Mouse (Mus musculus) heart, adult 2 months (tissue): Measurements from ENCODE around the gene Sorl1. TPM values are rescaled to one million over a fixed set of nuclear protein-coding genes. Genes with fewer than 3 reads are reported as not detected.

Source experiments
- DNase-seq, 2 experiments: peaks; one replicate each; pipeline ENCODE4 v3.0.0; 2021
- H3K27ac ChIP-seq: fragments of 200-600 bp; 2 replicates; pipeline ENCODE4 v1.8.1; 2022
- H3K27me3 ChIP-seq: fragments of 200-500 bp; 2 replicates; pipeline ENCODE4 v1.6.1; 2012; ENCODE audit warnings: mild to moderate bottlenecking, low read length, inconsistent platforms, mixed read lengths; ENCODE audit not compliant: control insufficient read depth, insufficient read depth
- H3K36me3 ChIP-seq: fragments of 200-500 bp; 2 replicates; pipeline ENCODE4 v1.6.1; 2012; ENCODE audit warnings: low read length, inconsistent platforms; ENCODE audit not compliant: control insufficient read depth, insufficient read depth
- H3K4me1 ChIP-seq: fragments of 200-500 bp; 2 replicates; pipeline ENCODE4 v1.6.1; 2011; ENCODE audit warnings: low read length; ENCODE audit not compliant: control insufficient read depth, insufficient read depth
- H3K4me3 ChIP-seq: fragments of 200-600 bp; 2 replicates; pipeline ENCODE4 v1.8.1; 2022
- H3K79me2 ChIP-seq: fragments of 200-500 bp; replicated peaks from 2 replicates; pipeline ENCODE4 v1.6.1; 2012; ENCODE audit warnings: mild to moderate bottlenecking, inconsistent platforms, low read length, moderate library complexity, mixed read lengths; ENCODE audit not compliant: control insufficient read depth, insufficient read depth
- H3K9ac ChIP-seq: fragments of 200-500 bp; 2 replicates; pipeline ENCODE4 v1.6.1; 2012; ENCODE audit warnings: low read depth, mild to moderate bottlenecking, control low read depth, inconsistent platforms, low read length, mixed read lengths
- CTCF ChIP-seq: fragments of 200-600 bp; IDR thresholded peaks from 2 replicates; pipeline ENCODE4 v1.8.1; 2022; ENCODE audit warnings: antibody characterized with exemption, mild to moderate bottlenecking, moderate library complexity
- EP300 ChIP-seq: fragments of 200-500 bp; IDR thresholded peaks from 2 replicates; pipeline ENCODE4 v1.6.1; 2011; ENCODE audit warnings: low read depth, low read length, control low read depth; ENCODE audit not compliant: insufficient read depth
- POLR2A ChIP-seq: fragments of 200-500 bp; IDR thresholded peaks from 2 replicates; pipeline ENCODE4 v1.6.1; 2011; ENCODE audit warnings: mild to moderate bottlenecking, low read depth, low read length, control low read depth; ENCODE audit not compliant: insufficient read depth
- WGBS: fragments of 180-500 bp; shearing (Covaris S2); methylation state at CpG from one replicate; pipeline ENCODE4 v1.1.7; 2018; 5-methylcytosine and 5-hydroxymethylcytosine counted together
- intact Hi-C: fragments of 180-260 bp; cut with DNase I; formaldehyde crosslinking; loops from one replicate; pipeline ENCODE4 v1.15.1; 2025
- polyA plus RNA-seq: library from polyadenylated mRNA; depleted of rRNA; stranded (reverse); fragments of >200 nt; gene quantifications from 2 replicates; pipeline ENCODE4 v1.2.3, GENCODE M21; 2012
- total RNA-seq, 2 experiments: library from RNA; stranded (reverse); gene quantifications; 2 replicates each; pipeline ENCODE4 v1.2.3; 2021

Gene Sorl1
- total and polyA plus RNA-seq, 3 experiments: 13.4 to 16.0 (median 14.1) TPM

DNA sequence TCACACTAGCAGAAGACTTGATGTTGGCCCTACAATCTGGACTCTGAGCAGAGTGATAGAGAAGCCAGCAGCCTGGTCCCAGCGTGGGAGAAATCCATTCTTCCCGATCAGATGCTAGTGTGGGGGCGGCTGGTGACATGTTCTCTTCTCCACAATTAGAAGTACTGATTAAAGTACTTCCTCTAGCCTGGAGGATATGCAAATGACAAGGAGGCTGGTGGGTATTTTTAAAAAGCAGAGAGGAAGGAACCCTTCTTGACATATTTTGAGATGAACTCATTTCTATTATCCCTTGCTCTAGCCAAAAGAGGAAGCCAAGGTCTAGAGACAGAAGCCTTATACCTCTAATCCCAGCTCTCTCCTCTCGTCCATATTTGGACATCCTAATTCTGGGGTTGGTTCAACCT is 40.4 kb downstream of the Sorl1 start:
- Histone ChIP-seq H3K9ac (no peak overlapping the region), H3K4me1 (no peaks in the 10 kb centered on the region), H3K4me3 (no peak overlapping the region), H3K79me2 (no peaks in the 10 kb centered on the region), H3K36me3 (no peaks in the 10 kb centered on the region), H3K27ac (no peak overlapping the region), H3K27me3 (no peaks in the 10 kb centered on the region)
- no peak for DNase-seq
- 56% methylated on average over 4 of the region's 4 CpGs for WGBS
- intact Hi-C loops: no loop called here
- TF ChIP-seq CTCF (no peak), POLR2A (no peak), EP300 (no peak)

DNA sequence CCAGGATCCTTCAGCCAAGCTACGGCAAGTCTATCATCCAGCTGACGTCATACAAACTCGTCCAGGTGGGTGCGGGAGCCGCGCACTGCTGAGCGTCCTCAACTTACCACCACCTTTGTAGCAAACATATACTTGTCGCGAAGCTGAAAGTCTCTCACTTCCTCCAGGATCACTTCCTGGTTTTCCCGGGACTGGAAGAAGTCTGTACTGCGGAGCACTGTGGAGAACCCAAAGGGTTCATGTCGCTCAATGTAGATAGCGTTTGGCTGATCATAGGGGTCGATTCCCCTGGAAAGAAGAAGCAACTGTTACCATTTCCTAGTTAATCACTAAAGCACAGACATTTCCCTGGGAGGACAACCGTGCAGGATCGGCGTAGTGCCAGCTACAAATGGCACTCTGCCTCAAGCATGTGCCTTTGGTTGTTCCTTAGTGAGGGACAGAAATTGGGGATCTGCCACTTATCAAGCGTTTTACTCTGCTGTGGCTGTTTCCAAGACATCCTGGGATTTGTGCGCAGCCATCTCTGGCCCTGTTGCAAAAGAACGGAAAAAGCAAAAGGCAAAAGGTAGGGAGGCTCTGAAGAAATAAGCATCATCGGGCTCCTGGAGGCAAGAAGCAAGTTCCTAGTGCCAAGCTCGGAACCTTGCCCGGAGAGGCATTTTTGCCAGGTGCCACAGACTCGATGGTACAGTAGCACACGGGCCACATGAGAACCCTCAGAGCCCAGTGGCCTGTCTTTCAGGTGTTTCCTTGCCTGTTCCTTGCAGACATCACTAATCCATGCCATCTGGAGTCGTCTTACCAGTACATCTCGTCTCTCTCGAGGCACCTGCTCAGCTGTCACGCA is 42.2 kb downstream of the Sorl1 start:
- Histone ChIP-seq H3K27me3 (no peaks in the 10 kb centered on the region), H3K36me3 (no peaks in the 10 kb centered on the region), H3K4me1 (no peaks in the 10 kb centered on the region), H3K27ac (no peak overlapping the region), H3K9ac (no peak overlapping the region), H3K4me3 (no peak overlapping the region), H3K79me2 (no peaks in the 10 kb centered on the region)
- 90% methylated on average over 29 of the region's 29 CpGs for WGBS
- TF ChIP-seq EP300: no peak
- DNase-seq: no peak
- intact Hi-C loops: no loop called here

DNA sequence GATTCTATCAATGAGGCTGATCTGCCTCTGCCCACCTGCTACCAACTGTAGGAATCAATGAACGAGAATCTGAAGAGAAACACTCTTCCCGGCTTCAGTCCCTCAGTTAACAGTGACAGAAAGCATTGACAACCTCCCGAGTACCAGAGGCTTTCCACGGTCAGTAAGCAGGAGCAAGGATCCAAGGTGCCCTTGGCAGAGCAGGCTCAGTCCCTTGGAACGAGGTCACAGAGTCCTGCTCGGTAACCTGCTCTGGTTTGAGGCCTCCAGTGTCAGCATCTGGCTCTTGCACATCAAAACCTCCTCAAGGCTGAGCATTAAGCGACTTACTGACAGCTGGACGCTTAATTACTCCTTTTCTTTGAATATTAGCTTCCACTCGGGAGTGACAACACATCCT is 43.4 kb downstream of the Sorl1 start:
- no peak overlapping the region for H3K4me3 ChIP-seq
- H3K79me2 ChIP-seq: no peaks in the 10 kb centered on the region
- H3K27ac ChIP-seq: no peak overlapping the region
- no peak for DNase-seq
- no peak overlapping the region for H3K9ac ChIP-seq
- intact Hi-C loops: no loop called here
- H3K4me1 ChIP-seq: no peaks in the 10 kb centered on the region
- H3K27me3 ChIP-seq: no peaks in the 10 kb centered on the region
- no peaks in the 10 kb centered on the region for H3K36me3 ChIP-seq
- TF ChIP-seq CTCF (no peak), POLR2A (no peak), EP300 (no peak)
- WGBS: 73% methylated on average over 9 of the region's 9 CpGs

DNA sequence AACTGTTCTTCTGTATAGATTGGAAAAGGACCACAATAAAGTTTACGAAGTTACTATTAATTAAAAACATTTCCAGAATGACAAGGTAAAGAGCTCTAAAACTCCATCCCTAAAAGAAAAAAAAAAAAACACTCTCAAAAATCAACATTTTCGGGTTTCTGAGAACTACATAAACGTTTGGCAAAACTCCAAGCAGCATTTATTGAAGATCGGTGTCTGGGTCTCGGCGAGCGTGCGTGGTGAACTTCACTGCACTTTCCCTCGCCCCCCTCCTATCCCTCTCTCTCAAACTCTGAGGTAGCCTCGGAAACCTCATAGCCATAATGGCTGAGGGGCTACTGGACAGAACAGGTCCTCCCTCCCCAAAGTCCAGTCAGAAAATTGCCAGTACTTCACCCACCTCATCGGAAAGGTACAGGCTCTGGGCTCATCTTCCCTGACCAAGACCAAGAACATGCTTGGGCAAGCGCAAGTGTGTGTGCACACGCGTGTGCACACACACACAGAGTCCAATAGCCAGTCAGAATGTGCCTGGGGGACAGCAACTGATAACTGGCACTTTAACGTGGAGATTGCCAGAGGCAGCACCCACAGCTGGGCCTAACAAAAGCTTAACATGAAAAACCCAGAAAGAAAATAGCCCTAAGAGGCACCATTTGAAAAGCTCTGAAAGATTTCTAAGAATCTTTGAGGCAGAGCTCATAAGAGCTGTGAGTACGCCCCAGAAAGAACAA is 46.8 kb downstream of the Sorl1 start:
- Histone ChIP-seq H3K79me2 (no peaks in the 10 kb centered on the region), H3K9ac (no peak overlapping the region), H3K36me3 (no peaks in the 10 kb centered on the region), H3K27me3 (no peaks in the 10 kb centered on the region), H3K4me3 (no peak overlapping the region), H3K4me1 (no peaks in the 10 kb centered on the region), H3K27ac (no peak overlapping the region)
- TF ChIP-seq CTCF (no peak), POLR2A (no peak), EP300 (no peak)
- 86% methylated on average over 16 of the region's 16 CpGs for WGBS
- intact Hi-C loops: no loop called here
- no peak for DNase-seq

DNA sequence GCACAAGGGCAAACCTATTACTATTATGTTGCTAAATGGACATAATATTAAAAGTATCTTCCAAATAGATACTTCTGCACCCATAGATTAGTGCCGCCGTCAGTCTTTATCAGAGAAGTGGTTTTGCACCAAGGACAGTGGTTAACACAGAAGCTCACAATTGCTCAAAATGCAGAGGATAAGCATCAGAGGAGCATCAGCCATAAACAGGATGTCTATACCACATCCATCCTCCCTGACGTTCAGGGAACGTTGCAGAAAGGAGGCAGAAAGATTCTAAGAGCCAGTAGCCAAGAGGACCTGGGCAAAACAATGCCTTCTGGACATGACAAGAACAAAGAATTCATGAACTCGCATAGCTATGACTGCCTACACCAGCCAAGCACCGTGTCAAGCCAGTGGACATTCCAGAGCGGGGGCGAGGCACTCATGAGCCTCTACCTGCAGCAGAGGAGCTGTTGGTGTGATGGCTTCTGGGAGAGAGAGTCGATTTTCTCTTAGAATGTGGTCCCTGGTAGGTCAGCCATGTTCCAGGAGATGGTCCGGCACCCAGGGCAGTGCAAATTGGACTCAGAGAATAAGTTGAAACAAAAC is 47.7 kb downstream of the Sorl1 start:
- TF ChIP-seq CTCF (no peak), POLR2A (no peak), EP300 (no peak)
- no peak for DNase-seq
- Histone ChIP-seq H3K9ac (no peak overlapping the region), H3K4me3 (no peak overlapping the region), H3K27me3 (no peaks in the 10 kb centered on the region), H3K79me2 (no peaks in the 10 kb centered on the region), H3K36me3 (no peaks in the 10 kb centered on the region), H3K4me1 (no peaks in the 10 kb centered on the region), H3K27ac (no peak overlapping the region)
- 85% methylated on average over 10 of the region's 10 CpGs for WGBS
- intact Hi-C loops: no loop called here

DNA sequence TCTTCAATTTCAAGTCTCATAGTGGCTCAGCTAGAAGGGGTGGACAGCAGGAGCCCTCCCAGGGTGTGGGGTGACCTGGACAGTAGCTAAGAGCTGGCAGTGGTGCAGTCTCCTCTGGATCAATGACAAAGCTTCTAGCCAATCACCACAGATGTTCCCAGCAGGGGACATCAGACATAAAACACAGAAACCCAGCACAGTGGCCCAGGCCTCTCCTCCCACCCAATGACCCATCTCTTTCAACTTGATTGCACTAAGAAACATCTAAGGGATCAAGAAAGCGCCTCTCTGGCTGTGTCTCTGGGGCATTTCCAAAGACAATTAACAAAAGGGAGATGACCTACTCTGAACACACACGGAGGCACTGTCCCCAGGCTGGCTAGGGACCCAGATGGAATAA is 48.9 kb downstream of the Sorl1 start:
- no peak overlapping the region for H3K4me3 ChIP-seq
- no peak overlapping the region for H3K9ac ChIP-seq
- H3K36me3 ChIP-seq: no peaks in the 10 kb centered on the region
- no peak overlapping the region for H3K27ac ChIP-seq
- H3K4me1 ChIP-seq: no peaks in the 10 kb centered on the region
- no peaks in the 10 kb centered on the region for H3K79me2 ChIP-seq
- no peak for TF ChIP-seq POLR2A
- no peak for TF ChIP-seq EP300
- no peak for TF ChIP-seq CTCF
- no peak for DNase-seq
- H3K27me3 ChIP-seq: no peaks in the 10 kb centered on the region
- intact Hi-C loops: no loop called here
- 70% methylated on average over 2 of the region's 2 CpGs for WGBS
